Mouse (Mus musculus) embryonic stem cell, embryonic (primary cell): ENCODE data around the gene Fli1.

Experiments
- CTCF ChIA-PET, 4 experiments: fragments of 300-600 bp in 2 of 4; fragments of 350-600 bp in 2 of 4; sonication (Branson Sonifier 250); formaldehyde crosslinking; loops; one replicate each; lab custom pipeline; 2022; ENCODE audit warnings: inconsistent platforms in 2 of 4; lab: Charles Lee
- POLR2A ChIA-PET, 4 experiments: fragments of 300-600 bp in 2 of 4; fragments of 350-600 bp in 2 of 4; sonication (Branson Sonifier 250); formaldehyde crosslinking; loops; one replicate each; lab custom pipeline; 2022; ENCODE audit warnings: antibody characterized with exemption in 4 of 4, inconsistent platforms in 1 of 4; lab: Charles Lee

Gene Fli1

GRCm38 (mm10) chr9:32535201-32535955, 7.3 kb downstream of the Fli1 start:
- CTCF ChIA-PET: no interaction called here
- POLR2A ChIA-PET: no interaction called here

DNA sequence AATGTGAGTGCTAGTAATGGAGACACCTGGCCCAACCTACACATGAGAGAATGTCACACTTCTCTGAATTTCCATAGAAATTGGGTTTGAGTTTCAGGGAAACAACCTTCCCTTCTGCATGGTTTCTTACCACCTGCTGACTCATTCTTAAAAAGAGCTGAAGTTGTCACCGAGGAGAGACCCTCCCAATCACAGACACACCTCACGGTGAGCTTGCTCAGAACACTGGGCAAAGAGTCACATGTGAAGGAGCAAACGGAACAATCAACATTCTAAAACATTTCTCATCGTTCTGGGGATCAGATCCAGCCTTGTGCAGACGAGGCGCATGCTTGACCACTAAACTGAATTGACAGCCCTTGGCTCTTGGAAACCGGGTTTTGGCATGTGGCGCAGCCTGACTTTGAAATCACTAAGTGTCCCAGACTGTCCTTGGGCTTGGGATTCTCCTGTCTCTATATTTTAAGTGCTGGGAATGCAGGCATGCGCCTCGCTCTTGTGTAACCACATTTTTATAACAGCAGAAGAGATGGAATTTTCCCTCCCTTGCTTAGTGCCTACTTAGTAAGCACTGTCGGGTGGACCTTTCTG, 8.5 kb downstream of the Fli1 start:
- POLR2A ChIA-PET: interaction anchor here in 1 of 4 experiments (0.7 to 1.6 kb wide), 2 partner anchors 10 to 129 kb away, joined by 3 read pairs; no protein-coding TSS in a partner anchor
- CTCF ChIA-PET: no interaction called here

- ChIA-PET POLR2A (no interaction called here), CTCF (no interaction called here)
Measured at GRCm38 (mm10) chr9:32531588-32531987, 11.1 kb downstream of the Fli1 start.

DNA sequence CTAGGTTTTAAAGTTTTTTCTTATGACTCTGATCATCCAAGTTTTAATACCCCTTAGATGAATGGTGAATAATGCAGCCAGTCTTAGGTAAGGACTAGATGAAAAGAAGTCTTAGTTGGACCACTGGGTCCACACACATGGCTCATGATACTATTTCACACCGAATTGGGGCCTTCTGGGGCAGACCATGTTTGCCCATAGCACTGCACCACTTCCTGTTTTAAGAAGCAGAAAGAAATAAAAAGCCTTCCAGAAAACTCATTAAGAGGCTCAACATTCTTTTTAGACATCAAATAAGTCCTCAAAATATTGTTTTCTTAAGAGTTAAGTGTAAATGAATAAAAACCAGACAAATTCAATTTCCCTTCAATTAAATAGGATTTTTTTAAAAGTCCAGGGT, 11.7 kb downstream of the Fli1 start:
- CTCF ChIA-PET: no interaction called here
- POLR2A ChIA-PET: no interaction called here

- POLR2A ChIA-PET: no interaction called here
Measured at GRCm38 (mm10) chr9:32530188-32530587, 12.5 kb downstream of the Fli1 start.

GRCm38 (mm10) chr9:32529594-32529993, 13.1 kb downstream of the Fli1 start:
- POLR2A ChIA-PET: interaction anchor here in 1 of 4 experiments (0.6 kb wide), 1 partner anchor 9 kb away, joined by 4 read pairs; no protein-coding TSS in a partner anchor
- CTCF ChIA-PET: no interaction called here

More at GRCm38 (mm10) chr9:32530188-32530587, 12.5 kb downstream of the Fli1 start:
- CTCF ChIA-PET: no interaction called here

DNA sequence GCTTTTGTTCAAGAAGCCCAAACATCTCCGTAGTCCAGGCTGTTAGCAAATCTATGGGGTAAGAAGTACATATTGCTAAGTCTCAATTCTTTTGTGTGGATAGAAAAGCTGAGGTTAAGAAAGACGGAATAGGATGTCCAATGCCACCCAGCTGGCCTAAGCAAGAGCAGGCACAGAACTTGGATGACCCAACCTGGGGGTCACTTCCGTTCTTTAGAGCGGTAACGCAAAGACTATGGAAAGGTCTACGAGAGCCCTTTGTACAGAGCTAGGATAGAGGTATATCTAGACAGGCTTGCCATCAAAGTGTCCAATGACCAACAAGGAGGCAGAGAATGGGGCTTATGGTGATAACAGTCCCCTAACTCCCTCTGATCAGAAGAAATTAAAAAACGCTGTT, 15.3 kb downstream of the Fli1 start:
- POLR2A ChIA-PET: interaction anchor here in 1 of 4 experiments (0.6 kb wide), 1 partner anchor 469 kb away, joined by 4 read pairs; no protein-coding TSS in a partner anchor
- CTCF ChIA-PET: no interaction called here

DNA sequence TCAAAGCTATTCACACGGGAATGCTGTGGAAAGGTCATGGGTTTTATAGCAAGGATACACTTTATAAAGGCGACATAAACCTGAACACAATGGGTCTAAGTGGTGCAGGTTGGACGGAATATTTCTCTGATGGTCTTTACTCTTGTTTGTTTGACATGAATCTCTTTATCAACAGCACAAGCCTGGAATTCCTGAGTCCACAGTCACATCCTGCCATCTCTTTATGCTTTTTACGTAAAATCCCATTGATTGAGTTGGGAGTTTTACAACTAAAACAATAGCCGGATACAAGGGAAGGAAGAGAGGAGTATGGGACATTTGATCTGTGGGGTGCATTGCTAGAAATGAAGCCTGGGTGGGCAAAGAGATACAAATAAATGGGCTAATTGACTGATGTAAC, 16.9 kb downstream of the Fli1 start:
- ChIA-PET POLR2A (no interaction called here), CTCF (no interaction called here)

- ChIA-PET CTCF (no interaction called here), POLR2A (no interaction called here)
Measured at GRCm38 (mm10) chr9:32522536-32523245, 20.0 kb downstream of the Fli1 start.

- ChIA-PET POLR2A (interaction anchor here in 1 of 4 experiments (0.7 kb wide), 1 partner anchor 19 kb away, joined by 5 read pairs; no protein-coding TSS in a partner anchor), CTCF (no interaction called here)
Measured at GRCm38 (mm10) chr9:32521331-32521730, 21.3 kb downstream of the Fli1 start.

GRCm38 (mm10) chr9:32520821-32521220, 21.8 kb downstream of the Fli1 start:
- CTCF ChIA-PET: no interaction called here
- POLR2A ChIA-PET: interaction anchor here in 1 of 4 experiments (0.7 kb wide), 1 partner anchor 20 kb away, joined by 5 read pairs; no protein-coding TSS in a partner anchor

- POLR2A ChIA-PET: interaction anchor here (0.6 to 1.1 kb wide), 4 partner anchors 21 to 117 kb away, joined by 3 to 7 read pairs (median 4); partner anchors contain the start of gene Ets1 (in 1 of the 4)
- CTCF ChIA-PET: interaction anchor here in 2 of 4 experiments (0.5 to 1.5 kb wide), 2 partner anchors 114 to 417 kb away, joined by 3 to 5 read pairs; no protein-coding TSS in a partner anchor
Measured at GRCm38 (mm10) chr9:32519101-32520051, 23.3 kb downstream of the Fli1 start.

GRCm38 (mm10) chr9:32518351-32519075, 24.1 kb downstream of the Fli1 start:
- ChIA-PET CTCF (interaction anchor here in 2 of 4 experiments (0.6 to 1.5 kb wide), 3 partner anchors 34 to 236 kb away, joined by 3 to 10 read pairs (median 5); no protein-coding TSS in a partner anchor), POLR2A (interaction anchor here (0.6 to 1.1 kb wide), 7 partner anchors 14 to 419 kb away, joined by 3 to 8 read pairs (median 3); partner anchors contain the start of gene Ets1 (in 1 of the 4))

DNA sequence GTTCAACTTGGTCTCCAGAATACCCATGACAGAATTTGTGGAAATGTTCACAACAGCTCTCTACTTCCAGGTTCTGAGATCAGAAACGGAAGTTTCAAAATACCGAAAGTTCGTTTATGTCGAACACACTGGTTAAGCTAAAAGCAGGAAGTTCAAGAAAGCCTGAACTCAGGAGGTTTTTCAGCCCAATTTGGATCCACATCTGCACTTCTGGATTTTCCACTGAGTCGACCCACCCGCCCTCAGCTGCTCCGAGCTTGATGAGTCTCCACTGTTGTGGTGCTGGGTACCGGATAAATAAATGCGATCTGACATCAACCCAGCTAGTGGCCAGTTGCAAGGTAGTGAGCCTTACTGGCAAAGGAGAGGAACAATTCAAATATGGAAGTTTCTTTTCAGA, 26.0 kb downstream of the Fli1 start:
- ChIA-PET POLR2A (no interaction called here), CTCF (interaction anchor here in 1 of 4 experiments (1.5 kb wide), 1 partner anchor 112 kb away, joined by 4 read pairs; no protein-coding TSS in a partner anchor)

DNA sequence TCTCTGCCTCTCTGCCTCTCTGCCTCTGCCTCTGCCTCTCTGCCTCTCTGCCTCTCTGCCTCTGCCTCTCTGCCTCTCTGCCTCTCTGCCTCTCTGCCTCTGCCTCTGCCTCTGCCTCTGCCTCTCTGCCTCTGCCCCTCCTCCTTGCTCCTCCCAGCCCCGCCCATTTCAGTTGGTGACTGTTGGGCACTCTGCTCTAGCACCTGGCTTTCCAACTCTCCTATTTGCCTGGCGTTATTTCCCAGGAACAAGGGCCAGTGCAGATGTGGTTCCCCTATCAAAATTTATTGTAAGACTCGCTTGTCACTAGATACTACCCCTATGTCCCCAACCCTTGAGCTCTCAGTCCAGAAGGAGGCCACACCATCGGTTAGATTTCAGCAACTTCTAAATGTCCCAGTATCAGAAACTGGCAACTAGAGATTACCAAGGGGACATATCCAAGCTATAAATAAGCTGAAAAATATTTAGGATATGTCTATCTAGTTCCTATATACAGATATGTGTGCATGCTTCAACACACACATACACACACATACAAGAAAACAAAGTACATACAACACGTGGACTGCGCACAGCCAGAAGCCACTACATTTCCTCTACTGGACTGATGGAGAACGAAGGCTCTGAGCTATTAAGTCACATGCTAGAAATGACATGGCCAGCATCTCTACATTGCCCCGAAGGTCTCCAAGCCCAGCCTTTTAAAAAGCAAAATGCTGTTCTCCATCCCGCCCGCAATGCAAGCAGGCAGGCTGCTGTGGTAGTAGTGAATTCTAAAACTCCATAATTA, 26.6 kb downstream of the Fli1 start:
- CTCF ChIA-PET: interaction anchor here in 1 of 4 experiments (1.5 kb wide), 1 partner anchor 111 kb away, joined by 4 read pairs; no protein-coding TSS in a partner anchor

GRCm38 (mm10) chr9:32514406-32515058, 28.1 kb downstream of the Fli1 start:
- POLR2A ChIA-PET: interaction anchor here in 1 of 4 experiments (0.6 kb wide), 1 partner anchor 65 kb away, joined by 3 read pairs; no protein-coding TSS in a partner anchor
- CTCF ChIA-PET: interaction anchor here in 1 of 4 experiments (1.3 kb wide), 1 partner anchor 109 kb away, joined by 3 read pairs; no protein-coding TSS in a partner anchor

More for the DNA sequence above, 26.6 kb downstream of the Fli1 start:
- POLR2A ChIA-PET: no interaction called here
